Mouse (Mus musculus) G1E (cell line): Measurements from ENCODE around the gene Pygl.

ENCODE experiments used
- CTCF ChIP-seq: IDR thresholded peaks from 2 replicates; pipeline ENCODE4 v1.5.1; 2012; ENCODE audit warnings: low read depth, low read length, inconsistent platforms, mixed read lengths
- GATA1 ChIP-seq: IDR thresholded peaks from 2 replicates; pipeline ENCODE4 v1.6.1; 2012; ENCODE audit warnings: borderline replicate concordance, low read length, inconsistent platforms, mixed read lengths
- GATA2 ChIP-seq: IDR thresholded peaks from 2 replicates; pipeline ENCODE4 v1.6.1; 2012; ENCODE audit warnings: low read depth, low read length, inconsistent platforms, borderline replicate concordance
- TAL1 ChIP-seq: conservative IDR thresholded peaks from 2 replicates; pipeline ENCODE4 v1.6.1; 2012; ENCODE audit warnings: low read depth, low read length, inconsistent platforms, mixed read lengths

- TF ChIP-seq CTCF (no peak), TAL1 (no peak), GATA2 (no peak), GATA1 (no peak)
These were observed 17.7 kb downstream of the Pygl start for GRCm38 (mm10) chr12:70213601-70214000.
